Mouse (Mus musculus): ENCODE results near the gene Pip5kl1.

DNA sequence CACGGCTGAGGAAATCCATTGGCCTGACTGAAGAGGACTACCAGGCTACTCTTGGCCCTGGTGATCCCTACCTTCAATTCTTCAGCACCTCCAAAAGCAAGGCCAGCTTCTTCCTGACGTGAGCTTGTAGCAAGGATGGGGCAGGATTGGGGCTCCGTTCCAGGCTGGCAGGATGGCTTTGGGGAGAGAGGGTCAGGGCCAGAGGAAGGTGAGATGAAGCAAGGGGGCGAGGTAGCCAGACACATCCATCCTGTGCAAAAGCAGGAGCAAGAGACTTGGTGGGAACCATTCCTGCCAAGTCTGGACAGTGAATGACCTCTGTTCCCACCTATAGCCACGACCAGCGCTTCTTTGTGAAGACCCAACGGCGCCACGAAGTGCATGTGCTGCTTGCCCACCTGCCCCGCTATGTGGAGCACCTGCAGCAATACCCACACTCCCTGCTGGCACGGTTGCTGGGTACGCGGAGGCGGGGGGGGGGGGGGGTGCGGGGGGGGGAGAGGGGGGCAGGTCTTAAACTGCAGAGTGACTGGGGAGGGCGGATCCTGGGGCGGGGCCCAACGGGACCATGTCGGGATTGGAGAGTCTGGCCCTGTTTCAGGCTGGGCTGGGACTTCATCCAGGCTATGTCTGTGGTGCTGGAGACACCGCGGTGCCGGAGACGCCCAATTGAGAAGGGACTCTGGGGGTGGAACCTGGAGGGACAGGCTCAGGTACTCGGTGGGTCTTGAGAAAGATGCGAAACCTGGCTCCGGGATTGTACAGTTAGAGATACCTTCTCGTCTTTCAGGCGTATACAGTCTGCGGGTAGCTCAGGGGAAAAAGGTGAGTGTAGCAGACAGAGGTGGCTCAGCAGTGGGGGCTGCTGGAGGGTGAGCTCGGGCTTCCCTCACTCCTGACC is 3.8 kb downstream of the Pip5kl1 start:
- TF ChIP-seq POLR2A (IDR thresholded peaks at IDR 0.05; ENCODE audit: borderline replicate concordance, control insufficient read depth, low read depth, low read length): no peak
- no peak for TF ChIP-seq CTCF (IDR thresholded peaks at IDR 0.05; ENCODE audit: control insufficient read depth, insufficient read depth, low read length)

Data from bone marrow, adult 2 months (tissue).